Mouse (Mus musculus) midbrain, embryonic 14.5 days (tissue): ENCODE data around the gene Cyth1. TPM values are rescaled to one million over a fixed set of nuclear protein-coding genes. Genes with fewer than 3 reads are reported as not detected.

ENCODE experiments used
- ATAC-seq: fragments of 200-750 bp; cut with Nextera tagmentation; 2 replicates; pipeline ENCODE4 v1.8.0; 2017; ENCODE audit warnings: moderate number of reproducible peaks, moderate library complexity; ENCODE audit not compliant: low FRiP score, low TSS enrichment
- DNase-seq: peaks from one replicate; pipeline ENCODE4 v3.0.0-alpha.2; 2015
- H3K27ac ChIP-seq: fragments of 300-500 bp; sonication (generic); replicated peaks from 2 replicates; pipeline ENCODE4 v1.5.1; 2014; ENCODE audit warnings: mild to moderate bottlenecking, low read depth, low read length, moderate library complexity
- H3K27me3 ChIP-seq: fragments of 300-500 bp; sonication (generic); 2 replicates; pipeline ENCODE4 v1.6.1; 2014; ENCODE audit warnings: low read length, control low read depth, mixed read lengths; ENCODE audit not compliant: control insufficient read depth, insufficient read depth
- H3K36me3 ChIP-seq: fragments of 300-500 bp; sonication (generic); 2 replicates; pipeline ENCODE4 v1.6.1; 2014; ENCODE audit warnings: low read length, control low read depth; ENCODE audit not compliant: control insufficient read depth, insufficient read depth
- H3K4me1 ChIP-seq: fragments of 300-500 bp; sonication (generic); 2 replicates; pipeline ENCODE4 v1.6.1; 2014; ENCODE audit warnings: mild to moderate bottlenecking, antibody characterized with exemption, low read length, control low read depth; ENCODE audit not compliant: control insufficient read depth, insufficient read depth
- H3K4me2 ChIP-seq: fragments of 300-500 bp; sonication (generic); 2 replicates; pipeline ENCODE4 v1.6.1; 2014; ENCODE audit warnings: mild to moderate bottlenecking, low read length, moderate library complexity
- H3K4me3 ChIP-seq: fragments of 300-500 bp; sonication (generic); replicated peaks from 2 replicates; pipeline ENCODE4 v1.5.1; 2014; ENCODE audit warnings: low read depth, low read length
- H3K9ac ChIP-seq: fragments of 300-500 bp; sonication (generic); replicated peaks from 2 replicates; pipeline ENCODE4 v1.6.1; 2014; ENCODE audit warnings: mild to moderate bottlenecking, low read length, moderate library complexity
- H3K9me3 ChIP-seq: fragments of 300-500 bp; sonication (generic); 2 replicates; pipeline ENCODE4 v1.6.1; 2016; ENCODE audit warnings: low read length, control low read depth, mixed read lengths; ENCODE audit not compliant: control insufficient read depth
- WGBS: fragments of 180-500 bp; shearing (Covaris S2); extraction: QIAGEN DNeasy Blood & Tissue Kit; methylation state at CpG from one replicate; pipeline ENCODE4 v1.1.7; 2014; 5-methylcytosine and 5-hydroxymethylcytosine counted together
- polyA plus RNA-seq: library from polyadenylated mRNA; unstranded; fragments of >200 nt; fragmentation: Nextera tagmentation; extraction: Ambion mirVana; gene quantifications from 2 replicates; pipeline ENCODE4 v1.2.1, GENCODE M21; 2014

Cyth1 gene
- polyA plus RNA-seq, 1 experiment from 2014 or later, result 23.3 TPM

DNA sequence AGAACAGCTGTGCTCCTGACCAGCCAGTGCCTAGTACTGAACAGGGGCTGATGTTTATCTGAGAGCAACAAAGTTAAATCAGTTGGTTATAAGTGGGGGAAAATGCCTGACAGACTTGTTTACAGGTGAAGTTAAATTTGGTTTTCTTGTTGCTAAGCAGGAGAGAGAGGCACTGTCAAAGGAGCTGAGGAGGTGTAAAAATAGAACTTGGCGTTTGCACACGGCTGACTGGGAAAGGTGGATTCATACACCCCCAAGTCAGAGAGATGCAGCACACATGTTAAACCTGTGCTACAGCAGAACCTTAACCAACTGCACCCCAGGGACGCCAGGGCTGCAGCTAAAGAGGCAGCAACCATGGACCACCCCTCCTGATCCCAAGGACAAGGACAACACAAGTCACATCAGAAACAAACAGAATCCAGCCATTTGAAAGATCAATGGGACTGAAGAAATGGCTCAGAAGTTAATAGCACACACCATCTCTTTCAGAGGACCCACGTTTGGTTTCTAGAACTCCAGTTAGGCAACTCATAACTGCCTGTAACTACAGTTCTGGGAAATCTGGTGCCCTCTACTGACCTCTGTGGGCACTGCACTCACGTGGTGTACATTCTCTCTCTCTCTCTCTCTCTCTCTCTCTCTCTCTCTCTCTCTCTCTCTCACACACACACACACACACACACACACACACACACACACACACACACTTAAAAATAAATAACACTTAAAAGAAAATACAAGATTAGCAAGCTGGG lies 96.8 kb downstream of the Cyth1 start:
- DNase-seq (no peak), ATAC-seq (no peak)
- Histone ChIP-seq H3K27me3 (no peaks in the 10 kb centered on the region), H3K4me2 (no peak overlapping the region), H3K4me3 (no peak overlapping the region), H3K36me3 (no peaks in the 10 kb centered on the region), H3K9me3 (no peaks in the 10 kb centered on the region), H3K27ac (no peak overlapping the region), H3K4me1 (no peaks in the 10 kb centered on the region), H3K9ac (no peak overlapping the region)
- WGBS, result 92% methylated on average over 5 of the region's 5 CpGs

DNA sequence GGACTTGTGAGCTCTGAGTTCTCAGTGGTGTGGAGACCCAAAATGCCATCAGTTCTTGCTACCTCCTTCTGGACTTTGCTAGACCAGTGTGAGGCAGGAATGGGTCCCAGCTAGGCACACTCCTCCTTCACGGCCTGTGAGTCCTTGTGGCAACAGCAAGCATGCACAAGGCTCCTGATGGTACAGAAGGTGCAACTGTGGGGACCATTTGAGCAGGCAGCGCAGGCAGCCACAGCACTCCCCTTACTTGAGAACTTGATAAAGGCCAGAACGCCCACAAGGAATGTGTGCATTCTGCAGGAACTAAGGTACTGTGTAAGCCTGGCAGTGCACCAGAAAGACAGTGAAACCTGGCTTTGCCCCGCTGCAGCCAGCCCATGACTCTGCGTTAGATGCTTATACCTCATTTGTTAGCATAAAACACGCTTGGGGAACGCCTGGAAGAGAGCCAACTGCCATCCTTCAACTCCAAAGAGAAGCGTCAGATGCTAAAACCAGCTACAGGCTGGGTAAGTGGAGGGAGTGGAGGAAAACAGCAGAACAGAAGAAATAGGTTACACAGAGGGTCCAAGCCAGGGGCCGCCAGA lies 98.2 kb downstream of the Cyth1 start:
- Histone ChIP-seq H3K4me3 (no peak overlapping the region), H3K27ac (no peak overlapping the region), H3K9me3 (no peaks in the 10 kb centered on the region), H3K4me2 (no peak overlapping the region), H3K9ac (no peak overlapping the region), H3K27me3 (no peaks in the 10 kb centered on the region), H3K4me1 (no peaks in the 10 kb centered on the region), H3K36me3 (no peaks in the 10 kb centered on the region)
- ATAC-seq (no peak), DNase-seq (peak; percentile 63)
- 82% methylated on average over 9 of the region's 9 CpGs for WGBS

DNA sequence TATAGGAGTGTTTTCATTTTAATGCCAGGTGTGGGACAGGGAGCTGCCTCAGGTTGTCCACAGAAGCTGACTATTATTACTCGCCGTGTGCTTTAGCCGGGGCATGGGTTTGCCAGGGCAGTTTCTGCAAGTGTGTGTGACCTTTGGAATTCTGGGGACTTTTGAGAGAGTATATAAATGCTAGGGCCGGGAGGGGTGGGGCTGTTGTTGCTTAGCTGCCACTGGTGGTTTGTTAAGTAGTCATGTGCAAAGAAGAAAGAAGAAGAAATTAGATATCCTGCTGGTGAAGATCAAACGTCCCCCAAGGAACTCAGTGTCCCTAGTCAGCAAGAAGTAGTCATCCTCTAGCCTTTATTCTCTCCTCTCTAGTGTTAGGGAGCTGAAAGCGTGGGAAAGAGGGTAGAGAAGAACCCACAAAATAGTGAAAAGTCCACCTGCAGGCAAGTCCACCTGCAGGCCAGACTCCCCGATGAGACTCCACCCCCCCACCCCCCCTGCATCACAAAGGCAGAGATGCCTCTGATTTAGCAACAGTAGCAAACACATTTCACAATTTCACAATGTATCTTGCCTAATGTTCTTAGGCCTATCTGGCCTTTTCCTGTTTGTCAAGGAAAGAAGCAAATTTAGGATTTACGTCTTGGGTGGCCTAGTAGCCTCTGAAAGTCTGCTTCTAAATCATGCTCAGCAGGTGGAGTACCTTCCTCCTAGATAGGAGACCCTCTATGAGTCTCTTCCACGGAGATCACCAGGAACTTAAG lies 100.3 kb downstream of the Cyth1 start:
- ATAC-seq, result no peak

DNA sequence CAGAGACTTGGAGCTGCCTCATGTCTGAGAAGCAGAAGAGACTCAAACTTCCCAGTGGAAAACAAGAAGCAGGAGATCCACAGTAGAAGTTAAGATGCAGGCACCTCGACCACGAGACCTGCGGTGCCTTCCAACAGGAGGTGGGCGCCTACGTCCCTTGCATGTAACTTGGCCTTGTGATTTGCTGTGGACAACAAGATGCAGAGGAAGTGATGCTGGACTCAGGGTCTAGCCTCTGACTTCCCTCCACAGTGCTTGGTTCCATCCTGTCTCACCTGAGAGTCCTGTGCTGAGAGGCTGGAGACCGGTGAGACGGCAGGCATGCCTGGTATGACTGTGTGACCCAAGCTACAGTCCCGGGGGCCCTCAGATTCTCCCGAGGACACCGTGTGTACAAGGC lies 101.9 kb downstream of the Cyth1 start:
- Histone ChIP-seq H3K27ac (no peak overlapping the region), H3K4me1 (peaks cover 8% of the 10 kb centered on the region; the same call in 1 of the 2 replicates), H3K9me3 (no peaks in the 10 kb centered on the region), H3K36me3 (no peaks in the 10 kb centered on the region), H3K27me3 (no peaks in the 10 kb centered on the region), H3K4me3 (no peak overlapping the region), H3K4me2 (no peak overlapping the region), H3K9ac (no peak overlapping the region)
- 93% methylated on average over 10 of the region's 10 CpGs for WGBS
- DNase-seq (no peak), ATAC-seq (no peak)

More for the DNA sequence above, 100.3 kb downstream of the Cyth1 start:
- Histone ChIP-seq H3K27me3 (no peaks in the 10 kb centered on the region), H3K4me2 (no peak overlapping the region), H3K4me1 (no peaks in the 10 kb centered on the region), H3K9ac (no peak overlapping the region), H3K4me3 (no peak overlapping the region), H3K36me3 (no peaks in the 10 kb centered on the region), H3K27ac (no peak overlapping the region), H3K9me3 (no peaks in the 10 kb centered on the region)
- no peak for DNase-seq
- WGBS, result 68% methylated on average over 9 of the region's 9 CpGs

DNA sequence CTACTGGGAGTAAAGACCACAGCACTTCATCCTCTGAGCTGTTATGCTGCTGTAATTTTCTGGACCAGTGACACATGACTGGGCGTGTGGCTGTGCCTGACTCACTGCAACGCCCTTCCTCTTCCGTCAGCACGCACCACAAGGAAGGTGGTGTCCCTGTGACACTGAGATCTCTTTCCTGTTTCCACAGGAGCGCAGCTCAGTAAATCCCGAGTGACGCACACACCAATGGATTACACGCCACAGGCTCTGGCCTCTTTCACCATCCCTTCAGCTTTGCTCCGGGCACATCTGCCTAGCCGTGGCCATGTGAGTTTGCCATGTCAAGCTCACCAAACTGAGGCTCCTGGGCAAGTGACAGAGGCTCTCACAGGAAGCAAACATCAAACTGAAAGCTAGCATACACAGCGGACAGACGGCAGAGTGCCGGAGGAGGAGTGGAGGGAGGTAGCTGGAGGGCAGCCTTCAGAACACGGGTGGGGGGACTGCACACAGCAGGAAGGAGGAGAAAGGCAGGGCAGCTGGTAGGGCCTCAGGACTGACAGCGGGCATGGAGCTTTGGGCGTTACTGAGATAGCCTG lies 102.5 kb downstream of the Cyth1 start:
- Histone ChIP-seq H3K9ac (no peak overlapping the region), H3K27me3 (no peaks in the 10 kb centered on the region), H3K4me3 (no peak overlapping the region), H3K27ac (no peak overlapping the region), H3K4me2 (no peak overlapping the region), H3K4me1 (peaks cover 8% of the 10 kb centered on the region; the same call in 1 of the 2 replicates), H3K36me3 (no peaks in the 10 kb centered on the region), H3K9me3 (no peaks in the 10 kb centered on the region)
- ATAC-seq (no peak), DNase-seq (no peak)
- 81% methylated on average over 16 of the region's 16 CpGs for WGBS

DNA sequence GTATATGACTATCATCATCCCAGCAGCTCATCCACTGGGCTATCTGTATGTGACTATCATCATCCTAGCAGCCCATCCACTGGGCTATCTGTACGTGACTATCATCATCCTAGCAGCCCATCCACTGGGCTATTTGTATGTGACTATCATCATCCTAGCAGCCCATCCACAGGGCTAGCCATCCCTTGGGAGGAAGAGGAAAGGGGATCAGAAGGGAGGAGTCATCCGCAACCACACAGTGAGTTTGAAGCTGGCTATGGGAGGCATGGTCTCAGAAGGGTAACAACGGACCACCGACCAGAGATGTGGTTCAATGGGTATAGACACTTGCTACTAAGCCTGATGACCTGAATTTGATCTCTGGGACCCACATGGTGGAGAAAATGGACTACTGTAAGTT lies 103.3 kb downstream of the Cyth1 start:
- no peak for DNase-seq
- H3K9me3 ChIP-seq, result no peaks in the 10 kb centered on the region
- ATAC-seq, result no peak
- no peaks in the 10 kb centered on the region for H3K27me3 ChIP-seq
- H3K27ac ChIP-seq, result no peak overlapping the region
- 99% methylated on average over 4 of the region's 4 CpGs for WGBS
- peaks cover 8% of the 10 kb centered on the region; the same call in 1 of the 2 replicates for H3K4me1 ChIP-seq
- H3K36me3 ChIP-seq, result no peaks in the 10 kb centered on the region
- no peak overlapping the region for H3K9ac ChIP-seq
- H3K4me3 ChIP-seq, result no peak overlapping the region
- H3K4me2 ChIP-seq, result no peak overlapping the region

DNA sequence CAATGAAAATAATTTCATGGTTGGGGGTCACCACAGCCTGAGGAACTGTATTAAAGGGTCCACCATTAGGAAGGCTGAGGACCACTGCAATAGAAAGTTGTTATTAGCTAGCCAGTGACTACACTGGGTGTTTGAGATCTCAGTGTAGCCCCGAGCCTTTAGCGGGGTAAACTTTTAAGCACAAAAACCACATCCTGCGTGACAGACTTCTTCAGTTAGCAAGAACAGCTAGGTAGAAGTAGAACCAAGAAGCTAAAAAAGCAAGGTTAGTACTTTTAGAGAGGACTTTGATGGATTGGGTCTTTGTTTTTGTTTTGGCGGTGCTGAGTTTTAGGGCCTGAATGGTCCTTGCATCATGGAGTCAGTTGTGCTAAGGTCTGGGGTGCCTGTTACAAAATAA lies 104.7 kb downstream of the Cyth1 start:
- Histone ChIP-seq H3K4me1 (peaks cover 8% of the 10 kb centered on the region; the same call in 1 of the 2 replicates), H3K4me2 (no peak overlapping the region), H3K4me3 (no peak overlapping the region), H3K27me3 (no peaks in the 10 kb centered on the region), H3K9me3 (no peaks in the 10 kb centered on the region), H3K27ac (no peak overlapping the region), H3K9ac (no peak overlapping the region), H3K36me3 (no peaks in the 10 kb centered on the region)
- DNase-seq (no peak), ATAC-seq (no peak)
- 95% methylated on average over 4 of the region's 4 CpGs for WGBS

DNA sequence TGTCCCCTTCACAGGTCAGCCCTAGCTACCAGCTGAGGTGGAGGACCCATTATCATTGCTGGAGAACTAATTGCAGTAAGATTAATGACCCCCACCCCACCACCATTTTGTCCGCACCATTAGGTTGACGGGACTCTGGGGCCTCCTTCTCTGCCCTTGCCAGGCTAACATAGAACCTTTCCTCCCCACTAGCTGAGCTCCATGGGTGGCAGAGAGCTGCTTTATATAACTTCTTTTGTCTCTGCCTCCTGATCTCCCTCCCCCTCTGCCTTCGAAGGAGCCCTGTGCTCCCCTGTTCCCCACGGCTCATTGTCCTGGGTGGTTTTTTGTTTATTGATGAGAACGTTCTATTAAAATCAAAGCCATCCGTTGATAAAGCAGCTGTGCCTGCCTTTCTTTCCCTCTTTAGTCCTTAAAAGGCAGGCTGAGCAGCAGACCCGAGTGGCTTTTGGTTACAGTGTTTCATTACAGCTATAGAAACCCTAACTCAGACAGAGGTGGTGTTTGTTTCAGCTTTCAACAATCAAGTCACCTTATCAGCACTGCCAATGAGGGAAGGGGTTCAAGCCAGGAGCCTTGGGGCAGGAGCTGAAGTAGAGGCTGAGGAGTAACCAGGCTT lies 105.7 kb downstream of the Cyth1 start:
- DNase-seq, result peak; percentile 24

More for the DNA sequence above, 105.7 kb downstream of the Cyth1 start:
- Histone ChIP-seq H3K4me3 (no peak overlapping the region), H3K27me3 (no peaks in the 10 kb centered on the region), H3K36me3 (no peaks in the 10 kb centered on the region), H3K4me1 (peaks cover 8% of the 10 kb centered on the region; the same call in 1 of the 2 replicates), H3K9ac (no peak overlapping the region), H3K9me3 (no peaks in the 10 kb centered on the region), H3K27ac (peak overlapping the region; percentile 52), H3K4me2 (no peak overlapping the region)
- 8% methylated on average over 7 of the region's 7 CpGs for WGBS
- ATAC-seq, result no peak
